Mouse (Mus musculus) heart, embryonic 16.5 days (tissue): ENCODE results near the gene Slc25a47. TPM values are rescaled to one million over a fixed set of nuclear protein-coding genes. Genes with fewer than 3 reads are reported as not detected.

ENCODE experiments used
- ATAC-seq: fragments of 200-750 bp; cut with Nextera tagmentation; replicated peaks from 2 replicates; pipeline ENCODE4 v1.8.0; 2017; ENCODE audit warnings: moderate number of reproducible peaks; ENCODE audit not compliant: insufficient read depth, low FRiP score; ENCODE audit errors: extremely low read depth
- H3K27ac ChIP-seq: fragments of 300-500 bp; sonication (generic); 2 replicates; pipeline ENCODE4 v1.5.1; 2014; ENCODE audit warnings: mild to moderate bottlenecking, low read length, control low read depth, moderate library complexity
- H3K27me3 ChIP-seq: fragments of 300-500 bp; sonication (generic); 2 replicates; pipeline ENCODE4 v1.6.1; 2014; ENCODE audit warnings: low read length, mixed read lengths; ENCODE audit not compliant: control insufficient read depth, insufficient read depth
- H3K36me3 ChIP-seq: fragments of 300-500 bp; sonication (generic); 2 replicates; pipeline ENCODE4 v1.6.1; 2014; ENCODE audit not compliant: control insufficient read depth, insufficient read depth
- H3K4me1 ChIP-seq: fragments of 300-500 bp; sonication (generic); 2 replicates; pipeline ENCODE4 v1.6.1; 2014; ENCODE audit warnings: low read length, mixed read lengths; ENCODE audit not compliant: control insufficient read depth, insufficient read depth
- H3K4me2 ChIP-seq: fragments of 300-500 bp; sonication (generic); 2 replicates; pipeline ENCODE4 v1.6.1; 2014; ENCODE audit warnings: low read depth, mild to moderate bottlenecking, control low read depth, low read length
- H3K4me3 ChIP-seq: fragments of 300-500 bp; sonication (generic); 2 replicates; pipeline ENCODE4 v1.5.1; 2014; ENCODE audit warnings: mild to moderate bottlenecking, control low read depth, low read length
- H3K9ac ChIP-seq: fragments of 300-500 bp; sonication (generic); 2 replicates; pipeline ENCODE4 v1.6.1; 2014; ENCODE audit warnings: low read length, control low read depth
- H3K9me3 ChIP-seq: fragments of 300-500 bp; sonication (generic); replicated peaks from 2 replicates; pipeline ENCODE4 v1.6.1; 2016; ENCODE audit warnings: low read length; ENCODE audit not compliant: control insufficient read depth
- WGBS: fragments of 180-500 bp; shearing (Covaris S2); extraction: QIAGEN DNeasy Blood & Tissue Kit; methylation state at CpG from one replicate; pipeline ENCODE4 v1.1.7; 2014; 5-methylcytosine and 5-hydroxymethylcytosine counted together
- polyA plus RNA-seq: library from polyadenylated mRNA; unstranded; fragments of >200 nt; fragmentation: Nextera tagmentation; extraction: Ambion mirVana; gene quantifications from 2 replicates; pipeline ENCODE4 v1.2.1, GENCODE M21; 2015

Gene Slc25a47
- polyA plus RNA-seq, 1 experiment from 2014 or later: 5.8 TPM

DNA sequence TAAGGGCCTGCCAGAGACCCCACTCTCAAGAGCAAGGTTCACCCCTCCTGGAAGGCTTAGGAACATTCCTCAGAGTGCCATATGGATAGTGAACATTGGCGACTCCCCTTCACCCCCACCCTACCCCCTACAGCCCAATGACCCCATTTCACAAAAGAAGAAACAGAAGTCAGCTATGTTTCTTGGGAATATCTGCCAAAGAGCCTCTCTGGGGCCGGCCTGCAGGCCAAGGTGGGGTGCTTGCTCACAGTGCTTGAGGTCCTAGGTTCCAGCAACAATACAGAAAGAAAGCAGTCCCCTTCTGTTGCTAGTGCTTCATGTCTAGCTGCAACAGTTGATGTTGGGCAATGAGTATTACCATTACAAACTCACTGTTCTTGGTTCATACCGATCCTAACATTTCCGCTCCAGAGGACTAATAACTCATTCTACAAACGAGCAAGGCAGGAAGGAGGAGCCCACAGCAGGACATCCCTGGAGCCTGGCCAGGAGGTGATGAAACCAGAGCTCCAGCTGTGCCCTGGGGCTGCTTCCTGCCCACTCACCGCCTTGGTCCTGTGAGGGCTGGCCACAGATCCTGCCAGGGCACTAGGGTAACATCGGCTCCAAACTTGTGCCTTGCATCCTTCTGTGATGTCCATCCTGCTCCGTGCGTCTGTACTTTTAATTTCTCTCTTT, 3.7 kb upstream of the Slc25a47 start:
- 68% methylated on average over 9 of the region's 9 CpGs for WGBS
- H3K27ac ChIP-seq: no peak overlapping the region
- H3K9me3 ChIP-seq: no peaks in the 10 kb centered on the region
- ATAC-seq: no peak
- peaks cover 8% of the 10 kb centered on the region; the same call in 1 of the 2 replicates for H3K36me3 ChIP-seq
- H3K9ac ChIP-seq: no peak overlapping the region
- H3K4me2 ChIP-seq: no peak overlapping the region
- H3K4me3 ChIP-seq: no peak overlapping the region
- H3K27me3 ChIP-seq: no peaks in the 10 kb centered on the region
- peaks cover 13% of the 10 kb centered on the region for H3K4me1 ChIP-seq

DNA sequence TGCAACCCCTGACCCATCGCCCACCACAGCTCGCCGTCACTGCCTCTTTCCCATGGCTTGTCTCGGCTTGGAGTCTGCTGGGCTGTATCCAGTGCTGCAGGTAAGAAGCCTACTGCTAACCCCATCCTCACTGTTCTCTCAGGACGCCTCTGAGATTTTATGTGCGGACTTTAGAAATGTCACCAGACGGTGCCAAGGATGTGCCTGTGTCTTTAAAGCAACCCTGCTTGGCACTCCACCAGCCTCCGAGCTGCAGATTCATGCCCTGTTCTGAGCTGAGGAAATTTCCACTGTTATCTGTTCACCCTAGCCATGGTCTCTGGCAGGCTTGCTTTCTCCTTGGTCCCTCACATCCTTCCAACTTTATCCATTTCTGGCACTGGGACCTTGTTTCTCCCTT, 3.0 kb upstream of the Slc25a47 start:
- Histone ChIP-seq H3K36me3 (peaks cover 6% of the 10 kb centered on the region; the same call in 1 of the 2 replicates), H3K27me3 (no peaks in the 10 kb centered on the region), H3K4me2 (no peak overlapping the region), H3K27ac (no peak overlapping the region), H3K9ac (no peak overlapping the region), H3K4me1 (peaks cover 20% of the 10 kb centered on the region), H3K4me3 (no peak overlapping the region), H3K9me3 (no peaks in the 10 kb centered on the region)
- no peak for ATAC-seq
- WGBS: 81% methylated on average over 8 of the region's 8 CpGs

DNA sequence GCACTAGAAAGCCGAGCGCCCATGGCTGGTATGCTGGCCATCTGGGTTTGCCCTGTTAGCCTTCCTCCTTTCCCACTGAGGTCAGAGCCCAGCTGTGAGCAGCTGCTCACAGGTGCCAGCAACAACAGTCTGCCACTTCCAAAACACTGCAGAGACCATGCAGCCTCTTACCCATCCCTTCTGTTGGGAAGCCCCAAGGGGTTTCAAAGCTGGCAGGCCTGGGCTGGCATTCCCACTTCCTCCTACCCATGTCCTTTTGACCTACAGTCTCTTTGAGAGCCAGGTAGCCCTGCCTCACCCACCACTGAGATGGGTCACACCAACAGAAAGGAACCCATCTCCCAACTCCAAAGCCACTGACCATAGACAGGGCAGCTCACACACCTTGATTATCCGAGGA, 2.4 kb upstream of the Slc25a47 start:
- 80% methylated on average over 3 of the region's 3 CpGs for WGBS
- H3K4me2 ChIP-seq: no peak overlapping the region
- H3K27me3 ChIP-seq: no peaks in the 10 kb centered on the region
- H3K4me3 ChIP-seq: no peak overlapping the region
- peaks cover 2% of the 10 kb centered on the region; the same call in 1 of the 2 replicates for H3K36me3 ChIP-seq
- no peaks in the 10 kb centered on the region for H3K9me3 ChIP-seq
- no peak overlapping the region for H3K27ac ChIP-seq
- peaks cover 23% of the 10 kb centered on the region for H3K4me1 ChIP-seq
- no peak overlapping the region for H3K9ac ChIP-seq
- no peak for ATAC-seq

DNA sequence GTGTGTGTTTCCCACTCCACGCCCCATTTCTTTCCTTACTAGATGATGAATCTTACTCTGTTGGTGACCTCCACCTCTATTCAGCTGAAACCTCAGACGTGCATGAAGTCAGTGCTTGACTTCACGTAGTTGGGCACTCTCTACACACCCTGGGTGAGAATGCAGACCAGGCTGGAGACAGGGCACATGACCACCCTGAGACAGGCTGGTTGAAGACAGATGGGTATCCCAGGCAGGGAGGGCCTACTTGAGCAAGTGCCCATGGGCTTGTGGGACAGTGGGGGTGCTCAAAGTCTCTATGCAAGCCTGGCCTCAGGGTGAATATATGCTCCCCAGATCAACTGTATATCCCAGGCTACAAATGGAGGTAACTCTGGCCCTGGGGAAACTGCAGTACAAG, 1.5 kb upstream of the Slc25a47 start:
- no peak overlapping the region for H3K4me3 ChIP-seq

DNA sequence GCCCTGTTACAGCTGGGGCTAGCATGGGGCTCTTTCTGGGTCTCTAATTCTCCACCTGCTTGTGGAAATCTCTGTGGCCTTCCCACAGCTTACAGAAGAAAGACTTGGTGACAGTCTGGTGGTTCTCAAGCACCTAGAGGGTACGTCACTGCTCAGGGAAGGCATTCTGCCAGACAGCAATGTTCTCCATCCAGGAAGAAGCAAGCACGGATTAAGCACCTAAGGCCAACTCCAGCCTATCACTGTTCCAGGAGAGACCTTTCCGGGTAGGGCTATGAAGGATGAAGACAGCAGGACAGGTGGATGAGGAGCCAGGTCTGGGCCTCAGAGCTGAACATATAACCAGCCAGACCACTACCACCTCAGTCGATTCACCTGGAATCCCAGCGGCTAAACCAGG, 1.1 kb upstream of the Slc25a47 start:
- no peak for ATAC-seq

More for the DNA sequence above, 1.5 kb upstream of the Slc25a47 start:
- 84% methylated on average over 3 of the region's 3 CpGs for WGBS
- Histone ChIP-seq H3K9me3 (no peaks in the 10 kb centered on the region), H3K27ac (no peak overlapping the region), H3K4me1 (peaks cover 23% of the 10 kb centered on the region), H3K36me3 (0 out of 2 replicates have a peak, but pooled peaks cover 2% of the 10 kb centered on the region), H3K27me3 (no peaks in the 10 kb centered on the region), H3K9ac (peak overlapping the region; percentile 77; the same call in 1 of the 2 replicates), H3K4me2 (peak overlapping the region; percentile 99; the same call in 1 of the 2 replicates)
- ATAC-seq: no peak

DNA sequence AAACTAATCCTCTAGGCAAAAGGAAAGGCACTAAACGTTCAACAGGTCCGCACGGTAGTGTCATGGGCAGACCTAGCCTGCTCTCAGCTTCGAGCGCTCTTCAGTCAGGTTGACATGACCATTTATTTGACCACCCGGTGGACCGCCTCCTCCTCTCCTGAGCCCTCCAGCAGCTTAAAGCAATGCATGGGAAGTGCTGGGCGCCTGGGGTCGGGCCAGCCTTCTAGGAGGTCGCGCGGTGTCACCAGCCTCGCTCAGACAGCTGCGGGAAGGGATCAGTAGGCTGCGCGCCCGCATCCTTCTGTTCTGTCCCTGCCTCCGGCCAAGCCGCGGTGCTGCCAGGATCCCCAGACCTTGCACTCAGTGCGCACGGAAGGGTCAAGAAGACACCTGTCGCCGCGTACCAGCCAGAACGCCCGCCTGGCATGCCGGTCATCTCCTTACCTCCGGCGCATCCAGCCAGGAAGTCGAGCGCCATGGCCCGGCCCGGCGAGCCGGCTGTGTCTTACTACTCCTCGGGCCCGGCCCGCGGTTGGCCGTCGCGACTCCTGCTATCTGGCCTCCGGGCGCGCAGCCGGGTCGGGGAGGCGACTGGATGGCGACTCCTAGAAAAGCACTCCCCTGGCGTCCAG, 522 bp upstream of the Slc25a47 start:
- peak overlapping the region; percentile 78 for H3K4me3 ChIP-seq
- H3K27me3 ChIP-seq: no peaks in the 10 kb centered on the region
- 0 out of 2 replicates have a peak, but pooled peaks have one; percentile 1 for ATAC-seq
- 3% methylated on average over 51 of the region's 51 CpGs for WGBS
- H3K4me2 ChIP-seq: peak overlapping the region; percentile 99
- peak overlapping the region; percentile 77 for H3K9ac ChIP-seq
- no peaks in the 10 kb centered on the region for H3K9me3 ChIP-seq
- peaks cover 23% of the 10 kb centered on the region for H3K4me1 ChIP-seq
- H3K27ac ChIP-seq: peak overlapping the region; percentile 24; the same call in 1 of the 2 replicates
- 0 out of 2 replicates have a peak, but pooled peaks cover 2% of the 10 kb centered on the region for H3K36me3 ChIP-seq

More for the DNA sequence above, 1.1 kb upstream of the Slc25a47 start:
- Histone ChIP-seq H3K27me3 (no peaks in the 10 kb centered on the region), H3K4me3 (peak overlapping the region; percentile 78), H3K9ac (peak overlapping the region; percentile 77), H3K4me1 (peaks cover 23% of the 10 kb centered on the region), H3K36me3 (0 out of 2 replicates have a peak, but pooled peaks cover 2% of the 10 kb centered on the region), H3K9me3 (no peaks in the 10 kb centered on the region), H3K27ac (no peak overlapping the region), H3K4me2 (peak overlapping the region; percentile 99)
- 40% methylated on average over 5 of the region's 5 CpGs for WGBS

DNA sequence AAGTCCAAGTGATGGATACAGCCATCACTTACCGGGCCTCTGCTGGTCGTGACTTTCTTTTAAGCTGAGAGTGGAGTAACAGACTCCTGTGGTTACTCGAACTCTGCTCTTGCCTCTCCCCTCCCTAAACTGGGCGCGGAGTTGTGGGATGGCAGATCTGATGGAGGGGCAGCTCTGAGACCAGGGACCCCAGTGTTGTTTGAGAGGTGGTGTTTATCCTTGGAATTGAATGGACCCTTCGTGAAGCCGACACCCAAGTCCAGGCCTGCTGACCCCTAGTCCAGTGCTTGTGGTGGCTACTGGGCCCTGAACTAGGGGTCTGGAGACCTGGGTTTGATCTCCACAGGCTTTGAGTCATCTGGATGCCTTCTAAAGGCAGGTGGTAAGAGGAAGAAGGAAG, 876 bp downstream of the Slc25a47 start:
- Histone ChIP-seq H3K4me2 (peak overlapping the region; percentile 81), H3K27me3 (no peaks in the 10 kb centered on the region), H3K9ac (peak overlapping the region; percentile 87), H3K27ac (no peak overlapping the region), H3K36me3 (peaks cover 4% of the 10 kb centered on the region; the same call in 1 of the 2 replicates), H3K4me1 (peaks cover 23% of the 10 kb centered on the region), H3K9me3 (no peaks in the 10 kb centered on the region), H3K4me3 (peak overlapping the region; percentile 78)
- ATAC-seq: no peak
- 45% methylated on average over 7 of the region's 7 CpGs for WGBS

DNA sequence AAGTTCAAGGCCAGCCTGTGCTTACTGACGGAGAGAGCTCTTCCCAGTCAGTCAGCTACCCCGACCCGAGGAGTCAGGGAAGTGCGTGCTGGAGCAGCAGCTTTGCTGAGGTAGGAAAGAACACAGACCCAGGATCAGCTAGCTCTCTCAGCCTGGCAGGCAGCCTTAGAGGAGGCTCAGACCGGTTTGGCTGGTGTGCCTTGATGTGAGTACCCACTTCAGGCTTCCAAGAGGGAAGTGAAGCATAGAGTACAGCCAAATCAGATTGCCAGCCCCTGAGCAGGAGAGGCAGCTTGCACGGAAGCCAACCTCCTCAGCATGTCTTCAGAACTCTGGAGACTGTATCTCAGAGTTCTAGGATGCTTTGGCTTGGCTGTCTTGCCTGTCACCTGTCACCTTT, 5.3 kb downstream of the Slc25a47 start:
- WGBS: 84% methylated on average over 6 of the region's 6 CpGs

DNA sequence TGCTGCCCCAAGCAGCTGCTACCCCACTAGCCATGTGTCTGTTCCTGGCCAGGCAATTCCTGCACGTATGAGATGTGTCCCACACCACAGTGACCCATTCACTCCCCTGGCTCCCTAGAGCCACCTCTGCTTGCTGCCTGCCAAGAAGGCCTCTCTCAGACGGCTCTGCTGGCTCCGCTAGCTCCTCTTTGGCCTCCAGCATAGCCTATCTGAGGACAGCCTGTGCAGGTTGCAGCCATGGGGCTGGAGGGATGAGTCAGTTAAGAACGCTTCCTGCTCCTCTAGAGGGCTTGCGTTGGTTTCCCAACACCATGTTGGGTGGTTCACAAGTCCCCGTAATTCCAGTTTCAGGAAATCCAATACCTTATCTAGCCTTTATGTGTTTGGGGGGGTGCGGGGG, 6.8 kb downstream of the Slc25a47 start:
- H3K9me3 ChIP-seq: no peaks in the 10 kb centered on the region
- no peak overlapping the region for H3K4me3 ChIP-seq
- no peak overlapping the region for H3K27ac ChIP-seq
- no peak for ATAC-seq
- peaks cover 23% of the 10 kb centered on the region for H3K36me3 ChIP-seq
- no peaks in the 10 kb centered on the region for H3K27me3 ChIP-seq
- no peak overlapping the region for H3K9ac ChIP-seq
- WGBS: 84% methylated on average over 7 of the region's 7 CpGs
- H3K4me1 ChIP-seq: peaks cover 5% of the 10 kb centered on the region
- no peak overlapping the region for H3K4me2 ChIP-seq

More for the DNA sequence above, 5.3 kb downstream of the Slc25a47 start:
- peaks cover 23% of the 10 kb centered on the region for H3K36me3 ChIP-seq
- ATAC-seq: no peak
- no peak overlapping the region for H3K4me3 ChIP-seq
- no peak overlapping the region for H3K4me2 ChIP-seq
- peaks cover 16% of the 10 kb centered on the region for H3K4me1 ChIP-seq
- H3K9ac ChIP-seq: no peak overlapping the region
- H3K9me3 ChIP-seq: no peaks in the 10 kb centered on the region
- no peaks in the 10 kb centered on the region for H3K27me3 ChIP-seq
- H3K27ac ChIP-seq: no peak overlapping the region
